Mouse (Mus musculus) midbrain, embryonic 14.5 days (tissue): ENCODE data around the gene Frmd4a. TPM values are rescaled to one million over a fixed set of nuclear protein-coding genes. Genes with fewer than 3 reads are reported as not detected.

Experiments
- ATAC-seq: fragments of 200-750 bp; cut with Nextera tagmentation; 2 replicates; pipeline ENCODE4 v1.8.0; 2017; ENCODE audit warnings: moderate number of reproducible peaks, moderate library complexity; ENCODE audit not compliant: low FRiP score, low TSS enrichment
- DNase-seq: peaks from one replicate; pipeline ENCODE4 v3.0.0-alpha.2; 2015
- H3K27ac ChIP-seq: fragments of 300-500 bp; sonication (generic); replicated peaks from 2 replicates; pipeline ENCODE4 v1.5.1; 2014; ENCODE audit warnings: mild to moderate bottlenecking, low read depth, low read length, moderate library complexity
- H3K27me3 ChIP-seq: fragments of 300-500 bp; sonication (generic); 2 replicates; pipeline ENCODE4 v1.6.1; 2014; ENCODE audit warnings: low read length, control low read depth, mixed read lengths; ENCODE audit not compliant: control insufficient read depth, insufficient read depth
- H3K36me3 ChIP-seq: fragments of 300-500 bp; sonication (generic); 2 replicates; pipeline ENCODE4 v1.6.1; 2014; ENCODE audit warnings: low read length, control low read depth; ENCODE audit not compliant: control insufficient read depth, insufficient read depth
- H3K4me1 ChIP-seq: fragments of 300-500 bp; sonication (generic); 2 replicates; pipeline ENCODE4 v1.6.1; 2014; ENCODE audit warnings: mild to moderate bottlenecking, antibody characterized with exemption, low read length, control low read depth; ENCODE audit not compliant: control insufficient read depth, insufficient read depth
- H3K4me2 ChIP-seq: fragments of 300-500 bp; sonication (generic); 2 replicates; pipeline ENCODE4 v1.6.1; 2014; ENCODE audit warnings: mild to moderate bottlenecking, low read length, moderate library complexity
- H3K4me3 ChIP-seq: fragments of 300-500 bp; sonication (generic); replicated peaks from 2 replicates; pipeline ENCODE4 v1.5.1; 2014; ENCODE audit warnings: low read depth, low read length
- H3K9ac ChIP-seq: fragments of 300-500 bp; sonication (generic); replicated peaks from 2 replicates; pipeline ENCODE4 v1.6.1; 2014; ENCODE audit warnings: mild to moderate bottlenecking, low read length, moderate library complexity
- H3K9me3 ChIP-seq: fragments of 300-500 bp; sonication (generic); 2 replicates; pipeline ENCODE4 v1.6.1; 2016; ENCODE audit warnings: low read length, control low read depth, mixed read lengths; ENCODE audit not compliant: control insufficient read depth
- WGBS: fragments of 180-500 bp; shearing (Covaris S2); extraction: QIAGEN DNeasy Blood & Tissue Kit; methylation state at CpG from one replicate; pipeline ENCODE4 v1.1.7; 2014; 5-methylcytosine and 5-hydroxymethylcytosine counted together
- polyA plus RNA-seq: library from polyadenylated mRNA; unstranded; fragments of >200 nt; fragmentation: Nextera tagmentation; extraction: Ambion mirVana; gene quantifications from 2 replicates; pipeline ENCODE4 v1.2.1, GENCODE M21; 2014

The Frmd4a gene
- polyA plus RNA-seq, 1 experiment from 2014 or later = 68.4 TPM

DNA sequence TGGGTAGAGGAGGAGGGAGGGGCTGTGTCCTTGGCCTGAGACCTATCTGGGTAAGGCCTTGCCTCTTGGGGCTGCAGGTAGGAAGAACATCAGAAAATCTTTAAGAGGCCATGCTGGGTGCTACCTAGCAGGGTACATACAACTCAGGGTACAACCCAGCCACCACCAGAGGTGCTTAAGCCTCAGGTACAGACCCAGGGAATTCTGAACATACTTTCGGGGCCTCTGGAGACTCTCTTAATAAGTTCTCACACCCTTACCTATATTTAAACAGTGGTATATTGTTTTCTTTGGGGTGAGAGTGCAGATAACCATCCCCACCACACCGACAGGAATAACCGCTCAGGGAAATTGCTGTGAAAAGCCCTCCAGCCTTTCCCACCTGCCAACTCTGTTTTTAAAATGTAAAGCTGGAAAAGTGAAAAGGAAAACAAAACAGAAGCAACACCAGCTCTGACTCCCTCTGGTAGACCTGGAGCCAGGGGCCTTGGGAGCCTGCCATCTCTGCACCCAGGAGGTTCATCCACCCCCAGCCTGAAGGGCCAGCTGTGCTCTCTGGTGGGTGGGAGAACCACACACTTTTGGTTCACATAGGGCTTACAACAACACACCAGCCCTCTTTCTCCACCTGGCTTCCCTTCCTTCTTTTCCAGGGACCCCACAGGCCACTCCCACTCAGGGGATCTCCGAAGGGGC, 548.9 kb downstream of the Frmd4a start:
- H3K27me3 ChIP-seq = no peaks in the 10 kb centered on the region
- no peak overlapping the region for H3K27ac ChIP-seq
- H3K9me3 ChIP-seq = no peaks in the 10 kb centered on the region
- H3K4me3 ChIP-seq = no peak overlapping the region
- 94% methylated on average over 4 of the region's 4 CpGs for WGBS
- no peak overlapping the region for H3K4me2 ChIP-seq
- H3K4me1 ChIP-seq = peaks cover 5% of the 10 kb centered on the region; the same call in 1 of the 2 replicates
- ATAC-seq (no peak), DNase-seq (no peak)
- H3K9ac ChIP-seq = no peak overlapping the region
- peaks cover 30% of the 10 kb centered on the region for H3K36me3 ChIP-seq

DNA sequence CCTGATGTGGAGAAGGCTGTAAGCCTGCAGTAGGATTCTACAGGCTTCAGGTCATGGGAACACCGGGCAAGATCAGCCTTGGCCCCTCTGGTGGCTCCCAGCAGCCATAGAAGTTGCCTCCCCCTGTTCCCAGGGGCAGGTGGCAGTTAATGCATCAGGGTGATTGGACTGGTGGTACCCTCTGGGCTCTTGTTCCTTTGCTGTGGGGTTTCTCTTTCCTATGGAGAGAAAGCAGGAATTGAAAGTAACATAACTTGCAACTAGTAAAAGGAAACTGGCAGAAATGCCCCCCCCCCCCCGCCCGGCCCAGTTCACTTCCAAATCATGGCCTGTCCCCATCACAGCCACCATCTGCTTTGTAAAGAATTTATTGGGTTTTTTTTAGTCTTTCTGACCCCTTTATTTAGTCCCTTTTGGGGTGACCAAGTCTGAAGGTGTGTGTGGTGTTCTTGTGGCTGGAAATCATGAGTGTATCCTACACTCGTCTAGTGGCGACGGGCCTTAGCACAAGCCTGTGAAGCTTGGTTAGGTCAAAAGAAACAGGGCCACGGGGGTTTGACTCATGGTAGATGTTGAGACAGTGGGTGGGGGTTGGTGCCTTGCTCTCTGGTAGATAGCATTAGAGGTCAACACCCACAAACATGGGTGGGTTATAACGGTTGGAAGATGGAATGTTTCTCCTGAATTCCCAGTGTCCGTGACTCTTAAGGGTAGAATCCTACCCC, 549.6 kb downstream of the Frmd4a start:
- Histone ChIP-seq H3K9me3 (no peaks in the 10 kb centered on the region), H3K9ac (no peak overlapping the region), H3K27ac (no peak overlapping the region), H3K36me3 (peaks cover 32% of the 10 kb centered on the region), H3K27me3 (no peaks in the 10 kb centered on the region), H3K4me3 (no peak overlapping the region), H3K4me1 (peaks cover 3% of the 10 kb centered on the region; the same call in 1 of the 2 replicates), H3K4me2 (no peak overlapping the region)
- WGBS = 96% methylated on average over 9 of the region's 9 CpGs
- ATAC-seq (no peak), DNase-seq (no peak)

GRCm38 (mm10) chr2:4568967-4569366, 551.5 kb downstream of the Frmd4a start:
- ATAC-seq (peak; percentile 46; the same call in 1 of the 2 replicates), DNase-seq (no peak)
- Histone ChIP-seq H3K9me3 (no peaks in the 10 kb centered on the region), H3K4me1 (no peaks in the 10 kb centered on the region), H3K4me3 (no peak overlapping the region), H3K27me3 (no peaks in the 10 kb centered on the region), H3K36me3 (peaks cover 51% of the 10 kb centered on the region), H3K4me2 (no peak overlapping the region), H3K27ac (no peak overlapping the region), H3K9ac (no peak overlapping the region)
- 81% methylated on average over 5 of the region's 5 CpGs for WGBS

DNA sequence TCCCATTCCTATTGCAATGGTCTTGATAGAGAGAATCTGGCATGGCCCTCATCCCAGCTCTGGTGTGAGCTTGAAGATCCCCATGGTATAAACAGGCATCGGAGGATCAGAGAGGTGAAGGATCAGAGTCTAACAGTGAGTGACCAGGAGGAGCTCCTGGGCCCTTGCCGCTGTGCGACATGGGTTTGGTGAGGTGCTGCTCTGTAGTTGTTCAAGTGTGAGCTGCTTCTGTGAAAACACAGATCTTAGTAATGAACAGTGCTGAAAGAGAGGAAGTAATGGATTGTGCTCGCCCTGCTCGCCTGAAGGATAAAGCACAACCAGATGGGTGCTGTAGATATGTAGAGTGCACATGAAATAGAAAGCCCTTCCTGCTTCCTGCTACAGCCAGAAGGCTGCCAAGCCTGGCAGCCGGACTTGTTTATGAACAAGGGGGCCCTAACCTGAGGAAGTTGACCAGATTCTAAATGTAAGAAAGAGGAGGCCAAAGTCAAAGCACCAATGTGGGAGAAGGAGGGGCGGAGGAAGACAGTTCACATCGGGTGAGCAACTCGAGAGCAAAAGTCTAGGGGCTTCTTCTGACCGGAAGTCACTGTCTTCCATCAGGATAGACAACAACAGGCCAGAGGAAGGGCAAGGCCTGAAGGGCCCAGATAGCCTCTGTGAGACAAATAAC, 552.8 kb downstream of the Frmd4a start:
- Histone ChIP-seq H3K27ac (0 out of 2 replicates have a peak overlapping the region, but pooled peaks have one; percentile 32), H3K36me3 (peaks cover 63% of the 10 kb centered on the region), H3K9ac (no peak overlapping the region), H3K27me3 (no peaks in the 10 kb centered on the region), H3K9me3 (no peaks in the 10 kb centered on the region), H3K4me3 (no peak overlapping the region), H3K4me1 (no peaks in the 10 kb centered on the region), H3K4me2 (no peak overlapping the region)
- 91% methylated on average over 10 of the region's 10 CpGs for WGBS
- no peak for ATAC-seq
- DNase-seq = no peak

DNA sequence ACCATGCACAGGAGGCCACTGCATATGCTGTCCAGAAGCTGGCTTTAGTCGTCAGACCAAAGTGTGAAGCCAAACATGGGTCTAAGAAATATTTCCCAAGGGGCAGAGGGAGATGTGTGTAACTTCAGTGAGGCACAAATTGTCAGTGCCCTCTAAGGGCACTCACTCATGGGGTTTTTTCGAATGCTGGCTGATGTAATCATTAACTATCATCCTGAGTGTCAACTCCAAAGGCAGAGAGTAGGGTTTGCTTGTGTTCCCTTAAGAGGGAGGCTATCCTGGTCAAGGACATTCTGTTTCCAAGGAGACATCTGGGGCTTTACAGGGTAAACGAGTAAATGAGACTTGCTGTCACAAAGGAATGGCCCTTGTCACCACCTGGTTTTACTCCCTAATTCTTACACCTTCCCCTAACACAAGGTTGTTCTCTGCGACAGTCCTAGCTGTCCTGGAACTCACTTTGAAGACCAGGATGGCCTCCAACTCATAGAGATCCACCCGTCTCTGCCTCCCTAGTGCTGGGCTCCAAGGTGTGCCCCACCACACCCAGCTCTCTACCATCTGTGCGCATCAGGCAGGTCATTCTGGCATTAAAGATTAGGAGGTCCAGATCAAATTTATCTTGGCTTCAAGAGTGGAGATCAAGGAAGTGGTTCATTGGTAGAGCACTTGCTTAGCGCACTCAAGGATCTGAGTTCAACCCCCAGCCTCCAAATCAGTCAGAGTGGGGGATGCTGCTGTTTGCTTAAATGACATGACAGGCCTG, 555.2 kb downstream of the Frmd4a start:
- Histone ChIP-seq H3K4me1 (no peaks in the 10 kb centered on the region), H3K9me3 (no peaks in the 10 kb centered on the region), H3K4me3 (no peak overlapping the region), H3K27me3 (no peaks in the 10 kb centered on the region), H3K4me2 (no peak overlapping the region), H3K27ac (no peak overlapping the region), H3K36me3 (peaks cover 59% of the 10 kb centered on the region), H3K9ac (no peak overlapping the region)
- WGBS = 93% methylated on average over 7 of the region's 7 CpGs
- ATAC-seq = no peak
- DNase-seq = no peak

- 71% methylated on average over 4 of the region's 4 CpGs for WGBS
- Histone ChIP-seq H3K36me3 (peaks cover 59% of the 10 kb centered on the region), H3K4me2 (no peak overlapping the region), H3K9ac (no peak overlapping the region), H3K4me3 (no peak overlapping the region), H3K4me1 (no peaks in the 10 kb centered on the region), H3K27me3 (no peaks in the 10 kb centered on the region), H3K9me3 (no peaks in the 10 kb centered on the region), H3K27ac (no peak overlapping the region)
- ATAC-seq = no peak
- no peak for DNase-seq
Measured at GRCm38 (mm10) chr2:4573386-4573785, 555.9 kb downstream of the Frmd4a start.

DNA sequence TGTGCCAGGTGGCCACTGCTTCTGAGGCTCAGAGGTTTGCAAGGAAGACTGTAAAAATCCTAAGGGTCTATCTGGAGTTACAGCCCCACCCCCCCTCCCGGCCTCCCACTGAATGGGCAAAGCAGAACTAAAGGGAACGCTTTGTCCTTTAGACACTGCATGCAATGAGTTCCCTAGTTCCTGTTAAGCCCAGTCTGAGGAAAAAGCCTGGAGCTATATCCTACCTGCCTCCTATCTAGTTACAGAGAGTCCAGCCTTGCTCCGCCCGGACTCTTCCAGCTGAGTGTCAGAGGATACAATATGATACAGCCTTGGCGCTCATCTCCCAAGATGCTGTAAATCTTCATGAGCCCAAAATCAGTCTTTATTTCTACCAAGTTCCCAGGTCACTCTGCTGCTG, 556.7 kb downstream of the Frmd4a start:
- no peak overlapping the region for H3K27ac ChIP-seq
- H3K4me3 ChIP-seq = no peak overlapping the region
- ATAC-seq (no peak), DNase-seq (no peak)
- no peaks in the 10 kb centered on the region for H3K27me3 ChIP-seq
- WGBS = 72% methylated on average over 5 of the region's 5 CpGs
- no peaks in the 10 kb centered on the region for H3K4me1 ChIP-seq
- H3K36me3 ChIP-seq = peaks cover 58% of the 10 kb centered on the region
- no peak overlapping the region for H3K4me2 ChIP-seq
- H3K9me3 ChIP-seq = no peaks in the 10 kb centered on the region
- H3K9ac ChIP-seq = no peak overlapping the region

DNA sequence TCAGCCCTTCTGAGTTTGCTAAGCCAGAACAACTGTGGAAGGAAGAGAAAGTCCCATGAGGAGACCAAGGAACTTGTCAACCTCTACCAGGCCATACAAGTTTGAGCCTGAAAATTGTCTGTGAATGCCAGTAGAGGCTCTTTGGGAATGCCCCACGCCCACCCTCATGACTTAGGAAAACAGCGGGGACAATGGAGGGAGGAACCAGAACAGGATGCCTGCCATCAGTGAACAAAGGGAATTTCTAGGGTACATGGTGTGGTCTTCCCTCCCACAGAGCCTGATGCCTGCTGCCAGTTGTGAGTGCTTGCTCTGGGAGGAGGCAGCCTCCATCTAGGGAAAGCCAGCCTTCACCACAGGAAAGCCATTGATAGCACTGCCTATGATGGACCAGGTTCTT, 557.6 kb downstream of the Frmd4a start:
- H3K36me3 ChIP-seq = peaks cover 58% of the 10 kb centered on the region

More for the DNA sequence above, 557.6 kb downstream of the Frmd4a start:
- H3K9ac ChIP-seq = no peak overlapping the region
- H3K9me3 ChIP-seq = no peaks in the 10 kb centered on the region
- ATAC-seq = no peak
- no peaks in the 10 kb centered on the region for H3K27me3 ChIP-seq
- DNase-seq = no peak
- H3K4me3 ChIP-seq = no peak overlapping the region
- no peak overlapping the region for H3K4me2 ChIP-seq
- no peak overlapping the region for H3K27ac ChIP-seq
- WGBS = 38% methylated on average over 2 of the region's 2 CpGs
- H3K4me1 ChIP-seq = no peaks in the 10 kb centered on the region
